ENCODE assay signal across 40 mouse cellular contexts in genomic region chr15:80570226-80570625, GRCm38 (mm10). TPM values are rescaled to one million over a fixed set of nuclear protein-coding genes. Genes with fewer than 3 reads are reported as not detected.
"Had no signal": no experiment of that assay in that cellular context is flagged by ENCODE, and none has a peak within 500 bp of the region (broad histone marks: within the 10 kb centered on the region; RNA-seq: fewer than 3 reads in every experiment).

No protein-coding gene starts in this region.

- H3K9ac ChIP-seq: heart, embryonic 13.5 days; heart, embryonic 15.5 days; hindbrain, embryonic 12.5 days; hindbrain, embryonic 14.5 days; intestine, embryonic 15.5 days; limb, embryonic 13.5 days; limb, embryonic 15.5 days; liver, embryonic 12.5 days had no signal

- H3K4me3 ChIP-seq: gastrocnemius, adult 2 months; heart, embryonic 13.5 days; heart, embryonic 15.5 days; hindbrain, embryonic 10.5 days; hindbrain, embryonic 12.5 days; intestine, embryonic 15.5 days; limb, embryonic 13.5 days; limb, embryonic 15.5 days; liver, embryonic 12.5 days had no signal

- DNase-seq: gastrocnemius, adult 2 months; gastrocnemius, postnatal 10 days; gastrocnemius, postnatal 25 days; heart, postnatal 14 days; heart, postnatal 4 days; kidney, adult 18-20 months; kidney, adult 8-10 months; kidney, postnatal 14 days; kidney, postnatal 36 days; layer of hippocampus, adult 9-11 months; layer of hippocampus, postnatal 36 days; left cerebral cortex, postnatal 4 days had no signal

- H3K27ac ChIP-seq: gastrocnemius, adult 2 months; heart, embryonic 13.5 days; heart, embryonic 15.5 days; hindbrain, embryonic 10.5 days; hindbrain, embryonic 12.5 days; hindbrain, embryonic 14.5 days; intestine, embryonic 15.5 days; kidney, postnatal 0 days; limb, embryonic 13.5 days; limb, embryonic 15.5 days; liver, embryonic 12.5 days had no signal

- H3K4me2 ChIP-seq: heart, embryonic 11.5 days; heart, embryonic 13.5 days; heart, embryonic 15.5 days; hindbrain, embryonic 12.5 days; hindbrain, embryonic 14.5 days; intestine, embryonic 15.5 days; limb, embryonic 13.5 days; limb, embryonic 15.5 days; liver, embryonic 12.5 days had no signal

- H3K9me3 ChIP-seq: heart, embryonic 13.5 days; heart, embryonic 15.5 days; hindbrain, embryonic 10.5 days; hindbrain, embryonic 12.5 days; intestine, embryonic 15.5 days; limb, embryonic 13.5 days; limb, embryonic 15.5 days; liver, embryonic 12.5 days had no signal

- H3K36me3 ChIP-seq: heart, embryonic 13.5 days; heart, embryonic 15.5 days; hindbrain, embryonic 10.5 days; hindbrain, embryonic 12.5 days; intestine, embryonic 15.5 days; limb, embryonic 13.5 days; limb, embryonic 15.5 days; liver, embryonic 12.5 days had no signal

- ATAC-seq: hindbrain, embryonic 16.5 days; inflammation-experienced regulatory T-cells, adult 6 months; intestine, embryonic 15.5 days; intestine, postnatal 0 days; liver, embryonic 12.5 days had no signal

- H3K4me1 ChIP-seq: heart, embryonic 13.5 days; heart, embryonic 15.5 days; hindbrain, embryonic 10.5 days; hindbrain, embryonic 12.5 days; intestine, embryonic 15.5 days; limb, embryonic 13.5 days; limb, embryonic 15.5 days had no signal

- H3K27me3 ChIP-seq: intestine, embryonic 15.5 days; limb, embryonic 15.5 days had no signal

RNA-seq across cellular contexts. Expression of gene Enthd1, which starts 5.3 kb away (rescaled TPM):
- total RNA-seq: gastrocnemius, adult 2 months; gastrocnemius, postnatal 10 days; gastrocnemius, postnatal 25 days; gastrocnemius, postnatal 4 days; granulocyte monocyte progenitor cell, adult 5-6 weeks; heart, adult 8-10 months; heart, postnatal 14 days; heart, postnatal 4 days; layer of hippocampus, adult 18-20 months; layer of hippocampus, adult 8-10 months; layer of hippocampus, postnatal 14 days; layer of hippocampus, postnatal 36 days; left cerebral cortex, adult 18-20 months; left cerebral cortex, adult 8-10 months; left cerebral cortex, postnatal 25 days; liver, adult 2 months had no signal
- polyA plus RNA-seq: heart, embryonic 11.5 days; heart, embryonic 13.5 days; heart, embryonic 15.5 days; heart, postnatal 0 days; hindbrain, embryonic 10.5 days; hindbrain, embryonic 12.5 days; hindbrain, embryonic 14.5 days; hindbrain, embryonic 16.5 days; intestine, embryonic 15.5 days; intestine, postnatal 0 days; kidney, embryonic 14.5 days; kidney, postnatal 0 days; large intestine, adult 2 months; limb, embryonic 11.5 days; limb, embryonic 13.5 days; liver, adult 2 months; liver, embryonic 12.5 days had no signal
